16 mouse cellular contexts compared by ENCODE assay signal in the genomic region with DNA sequence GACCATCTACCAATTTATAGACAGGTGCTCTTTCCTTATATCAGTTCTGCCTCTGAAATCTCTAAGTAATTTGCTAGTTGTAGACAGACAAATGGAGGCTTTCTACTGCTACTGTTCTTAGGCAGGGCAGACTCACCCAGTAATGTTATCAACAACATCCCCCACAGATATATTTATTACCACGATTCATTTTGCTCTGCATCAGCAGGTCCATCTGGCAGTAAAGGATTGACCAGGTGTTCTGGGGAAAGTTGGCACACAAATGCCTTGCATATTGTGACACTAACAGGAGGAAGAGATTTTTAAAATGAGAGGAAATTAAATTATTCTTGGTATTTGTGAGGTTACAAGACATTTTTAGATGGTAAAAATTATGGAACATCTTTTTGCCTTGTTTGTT.
DNase-seq lines count a peak whose midpoint lies in the region; ATAC-seq lines count a peak whose summit lies in the region.
"Had no signal": no experiment of that assay in that cellular context is flagged by ENCODE, and none has a peak within 500 bp of the region (broad histone marks: within the 10 kb centered on the region; RNA-seq: fewer than 3 reads in every experiment).

No protein-coding gene starts in this region.

- 41% methylated on average over 1 of the region's 1 CpGs for WGBS in forebrain, embryonic 16.5 days

- H3K9me3 ChIP-seq in forebrain, embryonic 16.5 days (ENCODE audit: control insufficient read depth, low read length) = no peaks in the 10 kb centered on the region
- H3K9me3 ChIP-seq: G1E; midbrain, embryonic 10.5 days had no signal

- DNase-seq in frontal cortex, postnatal 10 days (ENCODE audit: low spot score in 2 of 2) = no peak
- DNase-seq in cerebellum, adult 11 months = peak; percentile 54
- DNase-seq in layer of hippocampus, postnatal 36 days = peak; percentile 73 to 79
- DNase-seq in natural killer cell, adult 2 months (ENCODE audit: low spot score in 2 of 2) = no peak
- no peak for DNase-seq in adrenal gland, postnatal 10 days
- no peak for DNase-seq in gastrocnemius, postnatal 14 days
- DNase-seq: B cell, adult 2 months; embryo, embryonic 11 days; kidney, adult 9 months; thymus, adult 2 months had no signal

- 0 out of 2 replicates have a peak, but pooled peaks have one; percentile 34 for ATAC-seq in frontal cortex, adult (ENCODE audit: low TSS enrichment)
- peak; percentile 68 for ATAC-seq in forebrain, embryonic 16.5 days

- H3K27me3 ChIP-seq in forebrain, embryonic 16.5 days (replicated peaks; ENCODE audit: control insufficient read depth, insufficient read depth, low read length) = no peaks in the 10 kb centered on the region

- H3K4me3 ChIP-seq in forebrain, embryonic 16.5 days (replicated peaks; ENCODE audit: low read length) = no peak overlapping the region
- H3K4me3 ChIP-seq: left cerebral cortex, adult 2 months; midbrain, embryonic 10.5 days had no signal

- no peaks in the 10 kb centered on the region for H3K4me1 ChIP-seq in forebrain, embryonic 16.5 days (replicated peaks; ENCODE audit: control insufficient read depth, insufficient read depth, low read length)
- H3K4me1 ChIP-seq: midbrain, embryonic 10.5 days had no signal

- intact Hi-C loops in gastrocnemius, postnatal 14 days (cut with DNase I; ENCODE audit: low total_unique reads) = no loop called here

- no peak overlapping the region for H3K9ac ChIP-seq in forebrain, embryonic 16.5 days (replicated peaks; ENCODE audit: low read depth, low read length)

- no peaks in the 10 kb centered on the region for H3K36me3 ChIP-seq in forebrain, embryonic 16.5 days (ENCODE audit: control insufficient read depth, insufficient read depth)
- H3K36me3 ChIP-seq: G1E; midbrain, embryonic 10.5 days had no signal

- no peak overlapping the region for H3K4me2 ChIP-seq in forebrain, embryonic 16.5 days (ENCODE audit: low read length)
- H3K4me2 ChIP-seq: heart, embryonic 11.5 days had no signal

- H3K27ac ChIP-seq in forebrain, embryonic 16.5 days (ENCODE audit: low read length) = no peak overlapping the region
- H3K27ac ChIP-seq: left cerebral cortex, adult 2 months; midbrain, embryonic 10.5 days had no signal

Comparison
In these comparisons a context has a peak if more than half of its experiments do, and no peak if none do; other contexts are left out.
1. DNase-seq: peak in cerebellum, adult 11 months (single experiment) and layer of hippocampus, postnatal 36 days (2 of 2); none in frontal cortex, postnatal 10 days (0 of 2), natural killer cell, adult 2 months (0 of 2), adrenal gland, postnatal 10 days (single experiment) and gastrocnemius, postnatal 14 days (single experiment).